Mouse (Mus musculus) ES-Bruce4 (cell line): Measurements from ENCODE around the gene Ttc13.

Experiments
- CTCF ChIP-seq: IDR thresholded peaks from one replicate; pipeline ENCODE4 v1.8.1; 2011; ENCODE audit warnings: low read depth, low read length
- EP300 ChIP-seq: IDR thresholded peaks from 2 replicates; pipeline ENCODE4 v1.6.1; 2011; ENCODE audit warnings: low read depth, low read length; ENCODE audit not compliant: insufficient read depth
- POLR2A ChIP-seq: IDR thresholded peaks from one replicate; pipeline ENCODE4 v1.8.1; 2011; ENCODE audit warnings: low read length; ENCODE audit not compliant: insufficient read depth

- no peak for TF ChIP-seq CTCF
- TF ChIP-seq EP300, result no peak
- TF ChIP-seq POLR2A, result no peak
Measured at GRCm38 (mm10) chr8:124752325-124752862, 30.6 kb upstream of the Ttc13 start.
